Mouse (Mus musculus) bone marrow macrophage, adult 2 months (primary cell): ENCODE measurements at regions not wholly inside any gene's neighbourhood (a gene's known extent, or its start where the extent isn't known, plus 50 kb on each side); places are given as distances from the start of the nearest gene placed in this dataset.
A peak's percentile ranks its signal among the peaks of the same experiment; 100 is the strongest.

Source experiments
- H3K27ac ChIP-seq: 2 replicates; pipeline ENCODE4 v1.5.1; 2012; ENCODE audit warnings: low read depth, low read length; ENCODE audit not compliant: insufficient read depth
- H3K4me1 ChIP-seq: 2 replicates; pipeline ENCODE4 v1.6.1; 2012; ENCODE audit warnings: low read length; ENCODE audit not compliant: control insufficient read depth, insufficient read depth
- H3K4me3 ChIP-seq: 2 replicates; pipeline ENCODE4 v1.5.1; 2012; ENCODE audit warnings: mild to moderate bottlenecking, low read length, moderate library complexity; ENCODE audit not compliant: insufficient read depth
- CTCF ChIP-seq: IDR thresholded peaks from 2 replicates; pipeline ENCODE4 v1.5.1; 2012; ENCODE audit warnings: low read depth, mild to moderate bottlenecking, low read length, moderate library complexity
- POLR2A ChIP-seq: IDR thresholded peaks from 2 replicates; pipeline ENCODE4 v1.6.1; 2012; ENCODE audit warnings: mild to moderate bottlenecking, low read depth, low read length, borderline replicate concordance

DNA sequence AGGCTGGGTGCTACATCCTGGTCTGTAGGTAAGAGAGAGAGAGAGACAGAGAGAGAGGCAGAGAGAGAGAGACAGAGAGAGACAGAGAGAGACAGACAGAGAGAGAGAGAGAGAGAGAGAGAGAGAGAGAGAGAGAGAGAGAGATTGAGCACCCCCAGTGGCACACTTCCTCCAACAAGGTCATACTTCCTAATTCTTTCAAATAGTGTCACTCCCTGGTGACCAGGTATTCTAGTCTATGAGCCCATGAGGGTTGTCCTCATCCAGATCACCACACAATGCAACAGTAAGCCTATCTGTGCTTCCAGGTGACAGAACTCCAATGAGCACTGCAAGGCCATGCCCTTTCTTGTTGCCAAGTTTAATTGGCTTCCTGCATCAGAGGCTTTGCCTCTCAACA, 129.0 kb upstream of the Jun start:
- TF ChIP-seq CTCF (no peak), POLR2A (no peak)
- H3K27ac ChIP-seq = no peak overlapping the region
- H3K4me3 ChIP-seq = no peak overlapping the region
- H3K4me1 ChIP-seq = peaks cover 28% of the 10 kb centered on the region

DNA sequence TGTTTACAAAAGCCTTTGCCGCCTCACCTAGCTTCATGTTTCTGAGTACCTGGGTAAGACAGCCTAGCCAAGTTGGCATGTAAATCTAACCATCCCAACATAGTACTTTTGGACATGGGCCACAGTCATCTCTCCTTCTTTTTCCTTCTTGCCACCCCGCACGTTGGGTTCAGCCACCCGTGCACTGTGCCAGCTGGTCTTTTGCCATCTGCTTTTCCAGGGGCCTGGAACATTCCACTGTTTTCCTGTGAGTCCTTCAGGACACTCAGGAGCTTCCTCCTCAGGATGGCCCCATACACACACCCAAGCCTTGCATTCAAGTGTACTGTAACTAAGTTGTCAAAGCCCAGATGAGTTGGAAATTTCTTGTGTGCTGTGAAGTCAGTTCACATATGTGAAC, 132.2 kb upstream of the Jun start:
- Histone ChIP-seq H3K27ac (no peak overlapping the region), H3K4me3 (no peak overlapping the region), H3K4me1 (peaks cover 20% of the 10 kb centered on the region)
- TF ChIP-seq CTCF (no peak), POLR2A (no peak)

DNA sequence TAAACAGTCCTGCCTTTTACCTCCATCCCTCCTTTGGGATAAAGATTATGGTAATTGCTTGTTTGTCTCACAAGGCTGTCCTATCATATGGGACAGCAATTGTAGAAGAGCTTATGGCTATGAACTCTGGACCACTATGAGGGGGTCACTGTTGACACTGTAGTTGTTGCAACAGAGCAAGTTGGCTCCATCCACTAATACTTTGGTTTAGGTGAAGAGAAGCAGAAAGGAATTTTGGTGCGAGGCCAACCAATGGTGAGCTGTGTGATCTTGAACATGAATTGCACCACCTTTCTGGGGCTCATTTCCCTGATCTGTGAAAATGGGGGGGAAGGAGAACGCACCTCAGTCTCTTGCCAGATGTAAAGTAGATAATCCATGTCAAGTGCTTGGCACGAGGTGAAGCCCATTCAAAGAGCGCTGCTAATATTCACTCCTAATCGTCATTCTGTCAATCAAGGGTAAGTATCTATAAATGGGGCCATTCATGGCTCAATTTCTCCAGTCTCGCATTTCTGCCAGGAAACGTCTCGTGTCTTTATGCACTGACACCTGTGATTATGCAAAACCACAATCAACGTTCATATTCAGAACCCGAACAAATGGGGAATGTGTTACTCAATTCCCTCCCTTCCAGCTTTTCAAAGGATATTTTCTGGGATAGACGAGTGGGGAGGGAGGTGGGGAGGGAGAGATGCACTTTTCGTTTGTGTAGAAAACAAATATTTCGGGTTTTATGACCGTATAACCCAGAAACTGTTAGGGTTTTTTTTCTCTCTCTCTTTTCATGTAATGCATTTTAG, 133.3 kb upstream of the Jun start:
- no peak overlapping the region for H3K4me3 ChIP-seq
- TF ChIP-seq POLR2A (no peak), CTCF (no peak)
- peaks cover 22% of the 10 kb centered on the region for H3K4me1 ChIP-seq
- H3K27ac ChIP-seq = no peak overlapping the region

DNA sequence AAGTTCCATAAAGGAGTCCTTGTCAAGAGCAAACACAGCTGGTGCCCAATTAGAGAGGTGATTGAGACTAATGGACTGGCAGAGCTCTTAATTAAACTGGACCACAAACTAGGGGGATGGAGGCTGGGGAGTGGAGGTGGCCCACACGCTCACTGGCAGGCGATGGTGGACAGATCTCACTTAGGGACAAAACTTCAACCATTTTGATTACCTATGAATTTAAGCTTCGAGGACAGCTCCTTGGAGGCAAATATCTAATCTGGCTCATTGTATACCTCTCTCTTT, 133.8 kb upstream of the Jun start:
- no peak for TF ChIP-seq CTCF
- no peak for TF ChIP-seq POLR2A

DNA sequence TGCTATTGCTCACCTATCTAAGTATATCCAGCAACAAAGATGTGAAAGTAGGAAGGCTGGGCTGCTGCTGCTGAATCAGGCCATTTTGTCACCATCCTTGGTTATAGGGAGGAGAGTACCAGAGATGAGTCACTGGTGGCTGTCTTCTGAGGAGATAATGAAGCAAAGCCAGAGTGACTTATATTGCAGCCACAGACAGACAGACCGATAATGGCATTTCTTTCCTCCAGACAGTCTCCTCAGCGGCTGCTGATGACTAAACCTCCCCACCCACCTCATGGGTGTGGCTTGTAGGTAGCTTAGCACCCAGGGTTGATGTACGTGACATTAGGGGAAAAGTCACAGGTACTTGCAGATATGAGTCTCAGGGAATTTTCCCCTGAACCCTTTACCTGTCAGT, 136.1 kb upstream of the Jun start:
- no peak for TF ChIP-seq CTCF
- no peak for TF ChIP-seq POLR2A
- Histone ChIP-seq H3K4me1 (peaks cover 35% of the 10 kb centered on the region), H3K4me3 (no peak overlapping the region), H3K27ac (no peak overlapping the region)

More for the DNA sequence above, 133.8 kb upstream of the Jun start:
- H3K27ac ChIP-seq = no peak overlapping the region
- no peak overlapping the region for H3K4me3 ChIP-seq
- peaks cover 22% of the 10 kb centered on the region for H3K4me1 ChIP-seq

DNA sequence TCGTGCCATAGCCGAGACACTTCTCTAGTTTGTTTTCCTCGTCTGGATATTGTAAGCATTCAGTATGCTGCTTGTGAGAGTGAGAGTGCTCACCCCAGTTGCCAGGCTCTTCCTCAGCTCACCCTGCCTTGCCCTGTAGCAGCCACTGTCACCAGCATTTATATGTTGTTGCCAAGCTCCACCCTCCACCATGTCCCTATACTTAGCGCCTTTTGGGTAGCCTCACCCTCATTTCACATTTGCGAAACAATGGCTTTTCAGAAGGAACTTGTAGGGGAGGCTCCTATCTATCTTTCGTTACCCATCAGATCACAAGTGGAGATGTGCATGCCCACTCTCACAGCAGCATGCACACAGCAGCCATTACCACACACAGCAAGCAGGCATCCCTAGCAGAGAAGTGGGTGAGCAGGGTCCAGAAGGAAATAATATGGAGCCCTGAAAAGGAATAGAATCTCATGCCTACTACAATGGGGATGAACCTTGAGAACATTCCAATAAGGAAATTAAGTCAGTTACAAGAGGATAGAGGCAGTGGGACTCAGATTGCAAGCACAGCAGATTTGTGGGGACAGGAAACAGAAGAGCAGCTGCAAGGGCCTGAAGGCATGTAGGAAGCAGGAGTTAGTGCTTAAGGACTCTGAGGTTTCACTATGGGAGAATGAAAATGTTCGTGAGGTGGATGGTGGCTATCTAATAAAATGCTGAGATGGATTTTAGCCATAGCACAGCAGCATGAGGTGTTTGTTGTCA, 139.8 kb upstream of the Jun start:
- Histone ChIP-seq H3K4me3 (no peak overlapping the region), H3K4me1 (peaks cover 70% of the 10 kb centered on the region), H3K27ac (peak overlapping the region; percentile 81)
- TF ChIP-seq CTCF (no peak), POLR2A (no peak)

DNA sequence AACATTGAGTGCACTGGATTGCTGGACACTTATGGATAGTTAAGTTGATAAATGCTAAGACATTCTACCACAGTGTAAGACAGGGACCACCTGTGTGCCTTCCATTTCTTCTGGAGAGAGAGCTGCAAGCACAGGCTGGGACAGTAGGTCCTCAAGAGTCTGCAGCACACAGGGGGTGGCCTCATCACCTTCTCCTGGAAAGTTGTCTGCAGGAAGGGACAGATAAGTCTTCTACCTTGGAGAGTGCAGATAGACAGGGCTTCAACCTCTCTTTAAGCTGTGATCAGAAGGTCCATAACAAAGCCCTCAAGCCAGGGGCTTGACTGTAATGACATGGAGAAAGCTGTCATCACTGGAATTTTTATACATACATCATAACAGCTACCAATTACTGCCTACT, 140.5 kb upstream of the Jun start:
- peaks cover 77% of the 10 kb centered on the region for H3K4me1 ChIP-seq
- TF ChIP-seq POLR2A (no peak), CTCF (no peak)
- no peak overlapping the region for H3K4me3 ChIP-seq
- H3K27ac ChIP-seq = peak overlapping the region; percentile 81

DNA sequence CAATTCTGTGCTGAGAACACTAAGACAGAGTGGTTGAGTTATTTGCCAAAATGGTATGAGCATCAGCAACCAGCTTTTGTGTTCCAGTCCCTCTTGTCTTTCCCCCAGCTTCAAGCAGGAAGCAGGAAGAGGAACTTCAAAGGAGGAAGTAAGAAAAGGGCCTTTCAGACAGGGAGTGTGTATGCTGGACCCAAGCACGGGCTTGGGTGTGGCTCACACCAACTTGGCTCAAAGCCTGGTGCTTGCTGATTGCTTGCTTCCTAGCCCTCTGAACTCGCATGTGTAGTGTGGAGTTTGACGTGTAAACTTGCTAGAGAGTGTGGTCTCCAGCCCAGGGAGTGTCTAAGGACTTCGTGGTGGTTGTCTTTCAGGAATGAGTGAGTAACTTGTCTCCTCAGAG, 141.0 kb upstream of the Jun start:
- Histone ChIP-seq H3K27ac (peak overlapping the region; percentile 99), H3K4me3 (peak overlapping the region; percentile 53)
- TF ChIP-seq POLR2A = no peak
- no peak for TF ChIP-seq CTCF

DNA sequence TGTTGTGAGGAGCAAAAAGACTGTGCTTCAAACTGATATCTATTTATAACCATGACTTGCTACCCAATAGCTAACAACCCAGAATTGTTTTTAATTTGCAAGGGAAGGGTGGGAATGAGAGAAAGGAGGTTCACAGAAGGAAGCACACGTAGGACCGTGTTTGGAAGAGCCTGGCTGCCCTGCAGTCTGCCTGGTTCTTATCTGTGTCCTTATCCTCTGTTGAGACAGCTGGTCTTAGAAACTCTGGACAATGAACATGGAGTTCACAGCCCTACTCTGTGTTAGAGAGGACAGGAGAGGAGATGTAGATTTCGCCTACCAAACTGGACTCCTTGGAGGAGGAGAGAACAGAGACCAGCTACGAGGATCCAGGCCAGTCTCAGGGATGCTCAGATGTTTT, 141.5 kb upstream of the Jun start:
- H3K27ac ChIP-seq = peak overlapping the region; percentile 99
- peaks cover 77% of the 10 kb centered on the region for H3K4me1 ChIP-seq
- H3K4me3 ChIP-seq = peak overlapping the region; percentile 53
- TF ChIP-seq POLR2A (no peak), CTCF (no peak)

More for the DNA sequence above, 141.0 kb upstream of the Jun start:
- peaks cover 77% of the 10 kb centered on the region for H3K4me1 ChIP-seq
